Mouse (Mus musculus): ENCODE measurements around the gene Tgtp2.

DNA sequence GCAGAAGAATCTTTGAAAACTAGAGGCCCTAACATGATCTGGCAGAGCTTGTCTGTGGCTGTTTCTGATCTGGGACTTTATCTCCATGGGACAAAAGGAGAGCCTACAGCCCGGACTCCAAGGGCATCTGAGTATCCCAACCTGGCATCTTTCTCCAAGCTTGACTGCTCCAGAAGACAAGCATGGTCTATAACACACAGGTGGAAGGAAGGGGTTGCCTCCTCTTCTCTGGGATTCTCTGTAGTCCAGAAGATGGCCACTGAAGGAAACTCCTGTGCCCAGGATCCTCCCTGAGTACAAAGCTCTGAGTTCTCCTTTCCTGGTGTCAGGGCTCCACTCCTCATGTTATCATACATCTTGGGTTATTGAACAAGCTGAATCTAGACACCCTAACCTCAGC lies 16.6 kb upstream of the Tgtp2 start:
- TF ChIP-seq CTCF (IDR thresholded peaks at IDR 0.05; ENCODE audit: borderline replicate concordance, control insufficient read depth, extremely low read depth, insufficient read depth, low read length, poor library complexity), result no peak
- no peak for TF ChIP-seq POLR2A (IDR thresholded peaks at IDR 0.05; ENCODE audit: control insufficient read depth, extremely low read depth, insufficient read depth, low read length, poor library complexity)

Data from thymus, adult 2 months (tissue).